In genomic region chr12:79820228-79820958, GRCm38 (mm10) we compare ENCODE assay signal across 21 mouse cellular contexts.
DNase-seq lines count a peak whose midpoint lies in the region; ATAC-seq and TF ChIP-seq lines count a peak whose summit lies in the region.
"Had no signal": no experiment of that assay in that cellular context is flagged by ENCODE, and none has a peak within 500 bp of the region (broad histone marks: within the 10 kb centered on the region; RNA-seq: fewer than 3 reads in every experiment).

No protein-coding gene starts in this region.

- no peaks in the 10 kb centered on the region for H3K36me3 ChIP-seq in stomach, embryonic 14.5 days (ENCODE audit: control insufficient read depth, insufficient read depth, low read length)
- H3K36me3 ChIP-seq in stomach, postnatal 0 days (ENCODE audit: control insufficient read depth, insufficient read depth, low read length): no peaks in the 10 kb centered on the region
- H3K36me3 ChIP-seq in limb, embryonic 13.5 days: no peaks in the 10 kb centered on the region
- H3K36me3 ChIP-seq: G1E; hindbrain, embryonic 15.5 days; liver, embryonic 13.5 days had no signal

- 0 out of 2 replicates have a peak overlapping the region, but pooled peaks have one; percentile 5 for H3K27ac ChIP-seq in gastrocnemius, adult 2 months
- peak overlapping the region; percentile 28; the same call in 1 of the 2 replicates for H3K27ac ChIP-seq in stomach, embryonic 14.5 days (ENCODE audit: low read length)
- H3K27ac ChIP-seq in stomach, postnatal 0 days (replicated peaks): no peak overlapping the region
- H3K27ac ChIP-seq in limb, embryonic 13.5 days: 0 out of 2 replicates have a peak overlapping the region, but pooled peaks have one; percentile 44
- H3K27ac ChIP-seq: hindbrain, embryonic 15.5 days; layer of hippocampus, adult 2 months; liver, embryonic 13.5 days had no signal

- 66% methylated on average over 8 of the region's 8 CpGs for WGBS in stomach, embryonic 14.5 days
- 65% methylated on average over 8 of the region's 8 CpGs for WGBS in stomach, postnatal 0 days
- WGBS in limb, embryonic 13.5 days: 49% methylated on average over 8 of the region's 8 CpGs

- H3K9ac ChIP-seq in stomach, embryonic 14.5 days (replicated peaks; ENCODE audit: low read depth, low read length): no peak overlapping the region
- no peak overlapping the region for H3K9ac ChIP-seq in stomach, postnatal 0 days (ENCODE audit: low read length)
- H3K9ac ChIP-seq in limb, embryonic 13.5 days: no peak overlapping the region
- H3K9ac ChIP-seq: hindbrain, embryonic 15.5 days; liver, embryonic 13.5 days had no signal

- no peak overlapping the region for H3K4me3 ChIP-seq in gastrocnemius, adult 2 months
- no peak overlapping the region for H3K4me3 ChIP-seq in stomach, embryonic 14.5 days (ENCODE audit: low read depth, low read length)
- no peak overlapping the region for H3K4me3 ChIP-seq in stomach, postnatal 0 days (ENCODE audit: low read depth, low read length)
- no peak overlapping the region for H3K4me3 ChIP-seq in limb, embryonic 13.5 days
- H3K4me3 ChIP-seq: hindbrain, embryonic 15.5 days; layer of hippocampus, adult 2 months; liver, embryonic 13.5 days had no signal

- 0 out of 2 replicates have a peak, but pooled peaks cover 7% of the 10 kb centered on the region for H3K4me1 ChIP-seq in stomach, embryonic 14.5 days (ENCODE audit: control insufficient read depth, insufficient read depth, low read length)
- no peaks in the 10 kb centered on the region for H3K4me1 ChIP-seq in stomach, postnatal 0 days (replicated peaks; ENCODE audit: control insufficient read depth, insufficient read depth)
- H3K4me1 ChIP-seq in limb, embryonic 13.5 days: peaks cover 37% of the 10 kb centered on the region
- H3K4me1 ChIP-seq: hindbrain, embryonic 15.5 days had no signal

- no peak overlapping the region for H3K4me2 ChIP-seq in stomach, embryonic 14.5 days (replicated peaks; ENCODE audit: low read depth, low read length)
- H3K4me2 ChIP-seq in stomach, postnatal 0 days (replicated peaks; ENCODE audit: low read depth): no peak overlapping the region
- H3K4me2 ChIP-seq in limb, embryonic 13.5 days (replicated peaks): no peak overlapping the region
- H3K4me2 ChIP-seq: hindbrain, embryonic 15.5 days; liver, embryonic 13.5 days; midbrain, embryonic 11.5 days had no signal

- intact Hi-C loops in gastrocnemius, adult 2 months (cut with DNase I): no loop called here

- no peak for DNase-seq in gastrocnemius, adult 2 months
- DNase-seq in gastrocnemius, postnatal 10 days: no peak
- no peak for DNase-seq in stomach, postnatal 0 days (ENCODE audit: low spot score)
- no peak for DNase-seq in left cerebral cortex, adult 9 months (ENCODE audit: low spot score in 2 of 2)
- DNase-seq in retina, embryonic 14.5 days (ENCODE audit: low spot score): no peak
- DNase-seq: adrenal gland, postnatal 25 days; cerebellum, adult 2 months; cerebellum, postnatal 36 days; heart, postnatal 36 days; kidney, adult 2 months; kidney, postnatal 10 days; left cerebral cortex, postnatal 4 days; liver, embryonic 13.5 days; right cerebral cortex, postnatal 4 days; thymus, postnatal 25 days had no signal

- H3K27me3 ChIP-seq in stomach, embryonic 14.5 days (ENCODE audit: control insufficient read depth, insufficient read depth, low read length): no peaks in the 10 kb centered on the region
- no peaks in the 10 kb centered on the region for H3K27me3 ChIP-seq in stomach, postnatal 0 days (ENCODE audit: control insufficient read depth, insufficient read depth, low read length)
- no peaks in the 10 kb centered on the region for H3K27me3 ChIP-seq in limb, embryonic 13.5 days
- H3K27me3 ChIP-seq: hindbrain, embryonic 15.5 days; liver, embryonic 13.5 days had no signal

- no peaks in the 10 kb centered on the region for H3K9me3 ChIP-seq in stomach, embryonic 14.5 days (ENCODE audit: control insufficient read depth, low read depth, low read length)
- no peaks in the 10 kb centered on the region for H3K9me3 ChIP-seq in stomach, postnatal 0 days (ENCODE audit: control insufficient read depth, low read length)
- no peaks in the 10 kb centered on the region for H3K9me3 ChIP-seq in limb, embryonic 13.5 days
- H3K9me3 ChIP-seq: G1E; hindbrain, embryonic 15.5 days; liver, embryonic 13.5 days had no signal

- no peak for TF ChIP-seq CTCF in gastrocnemius, adult 2 months (IDR thresholded peaks at IDR 0.05)
- TF ChIP-seq CTCF in stomach, postnatal 0 days (IDR thresholded peaks at IDR 0.05; ENCODE audit: low read depth): no peak

- no peak for TF ChIP-seq EP300 in stomach, postnatal 0 days (optimal IDR thresholded peaks at IDR 0.05)

- no peak for ATAC-seq in stomach, embryonic 14.5 days (ENCODE audit: insufficient number of reproducible peaks, insufficient read depth, low FRiP score, low read depth)
- no peak for ATAC-seq in stomach, postnatal 0 days (ENCODE audit: low FRiP score, low TSS enrichment)
- ATAC-seq in limb, embryonic 13.5 days (ENCODE audit: low FRiP score, low read depth): no peak
